ENCODE assay signal across 17 mouse cellular contexts in genomic region chr14:35008674-35009073, GRCm38 (mm10).
DNase-seq lines count a peak whose midpoint lies in the region; ATAC-seq lines count a peak whose summit lies in the region.
"Had no signal": no experiment of that assay in that cellular context is flagged by ENCODE, and none has a peak within 500 bp of the region (broad histone marks: within the 10 kb centered on the region; RNA-seq: fewer than 3 reads in every experiment).

No protein-coding gene starts in this region.

- H3K9me3 ChIP-seq in midbrain, embryonic 14.5 days (ENCODE audit: control insufficient read depth, low read length) = no peaks in the 10 kb centered on the region
- H3K9me3 ChIP-seq: limb, embryonic 15.5 days had no signal

- H3K27ac ChIP-seq in midbrain, embryonic 14.5 days (replicated peaks; ENCODE audit: low read depth, low read length) = no peak overlapping the region
- H3K27ac ChIP-seq: limb, embryonic 15.5 days had no signal

- no peak overlapping the region for H3K4me2 ChIP-seq in midbrain, embryonic 14.5 days (ENCODE audit: low read length)
- H3K4me2 ChIP-seq: limb, embryonic 15.5 days had no signal

- ATAC-seq in midbrain, embryonic 14.5 days (ENCODE audit: low FRiP score, low TSS enrichment) = peak; percentile 51; the same call in 1 of the 2 replicates

- H3K9ac ChIP-seq in midbrain, embryonic 14.5 days (replicated peaks; ENCODE audit: low read length) = no peak overlapping the region
- H3K9ac ChIP-seq: limb, embryonic 15.5 days; liver, postnatal 0 days had no signal

- no peaks in the 10 kb centered on the region for H3K27me3 ChIP-seq in midbrain, embryonic 14.5 days (ENCODE audit: control insufficient read depth, insufficient read depth, low read length)
- H3K27me3 ChIP-seq: limb, embryonic 15.5 days had no signal

- no peak overlapping the region for H3K4me3 ChIP-seq in midbrain, embryonic 14.5 days (replicated peaks; ENCODE audit: low read depth, low read length)
- H3K4me3 ChIP-seq: limb, embryonic 15.5 days had no signal

- WGBS in midbrain, embryonic 14.5 days = 45% methylated on average over 3 of the region's 3 CpGs

- DNase-seq in heart, adult 11 months = peak; percentile 2
- no peak for DNase-seq in heart, postnatal 14 days
- DNase-seq in testis, postnatal 10 days (ENCODE audit: low spot score) = peak; percentile 22
- DNase-seq in testis, postnatal 14 days (ENCODE audit: low spot score) = no peak
- DNase-seq in midbrain, embryonic 14.5 days = peak; percentile 30
- no peak for DNase-seq in adrenal gland, adult 8-10 months
- DNase-seq in kidney, postnatal 10 days = no peak
- DNase-seq in adrenal gland, adult (ENCODE audit: inconsistent age in 2 of 2, low spot score in 1 of 2) = no peak
- DNase-seq: B cell, adult 2 months; cerebellum, adult 9-10 months; gastrocnemius, postnatal 36 days; kidney, adult 9 months; liver, postnatal 0 days; lung, postnatal 36 days; spleen, adult 18-20 months; thymus, postnatal 25 days had no signal

- intact Hi-C loops in heart, postnatal 14 days (cut with DNase I) = no loop called here

- H3K4me1 ChIP-seq in midbrain, embryonic 14.5 days (ENCODE audit: control insufficient read depth, insufficient read depth, low read length) = 0 out of 2 replicates have a peak, but pooled peaks cover 10% of the 10 kb centered on the region
- H3K4me1 ChIP-seq: limb, embryonic 15.5 days had no signal

- H3K36me3 ChIP-seq in midbrain, embryonic 14.5 days (ENCODE audit: control insufficient read depth, insufficient read depth, low read length) = no peaks in the 10 kb centered on the region
- H3K36me3 ChIP-seq: limb, embryonic 15.5 days had no signal

Comparison
In these comparisons a context has a peak if more than half of its experiments do, and no peak if none do; other contexts are left out.
1. DNase-seq: peak in heart, adult 11 months (single experiment), testis, postnatal 10 days (single experiment) and midbrain, embryonic 14.5 days (single experiment); none in heart, postnatal 14 days (0 of 2), testis, postnatal 14 days (single experiment), adrenal gland, adult 8-10 months (single experiment), kidney, postnatal 10 days (single experiment) and adrenal gland, adult (0 of 2).